10 mouse cellular contexts compared by ENCODE assay signal in genomic region chr9:99141171-99141570, GRCm38 (mm10). TPM values are rescaled to one million over a fixed set of nuclear protein-coding genes. Genes with fewer than 3 reads are reported as not detected.
DNase-seq lines count a peak whose midpoint lies in the region; ATAC-seq and TF ChIP-seq lines count a peak whose summit lies in the region.
"Had no signal": no experiment of that assay in that cellular context is flagged by ENCODE, and none has a peak within 500 bp of the region (broad histone marks: within the 10 kb centered on the region; RNA-seq: fewer than 3 reads in every experiment).

No protein-coding gene starts in this region.

- WGBS in heart, postnatal 0 days: 48% methylated on average over 3 of the region's 3 CpGs
- 45% methylated on average over 3 of the region's 3 CpGs for WGBS in forebrain, embryonic 12.5 days
- 25% methylated on average over 3 of the region's 3 CpGs for WGBS in liver, embryonic 15.5 days (ENCODE audit: insufficient replicate concordance)

- intact Hi-C loops in left cerebral cortex, adult 2 months (cut with DNase I): loop anchor here (5.0 kb wide), 2 partner anchors 81 to 296 kb away; partner anchors contain the start of gene Mras

- no peak overlapping the region; the same call in 1 of the 2 replicates for H3K4me3 ChIP-seq in heart, postnatal 0 days (ENCODE audit: low read depth, low read length)
- H3K4me3 ChIP-seq in E14TG2a.4 (replicated peaks; ENCODE audit: low read length): peak overlapping the region; percentile 89; the same call in 1 of the 2 replicates
- no peak overlapping the region for H3K4me3 ChIP-seq in forebrain, embryonic 12.5 days (replicated peaks)
- peak overlapping the region; percentile 94 for H3K4me3 ChIP-seq in liver, embryonic 15.5 days (replicated peaks)
- no peak overlapping the region for H3K4me3 ChIP-seq in left cerebral cortex, adult 2 months

- no peak for DNase-seq in heart, postnatal 0 days (ENCODE audit: low spot score)
- no peak for DNase-seq in heart, adult 9 months (ENCODE audit: low spot score in 2 of 2)
- DNase-seq in right cerebral cortex, postnatal 10 days (ENCODE audit: low spot score in 2 of 2): no peak
- no peak for DNase-seq in left cerebral cortex, adult 2 months (ENCODE audit: extremely low spot score in 1 of 2, low spot score in 2 of 2)
- DNase-seq: embryo, embryonic 11 days; heart, adult 18-20 months had no signal

- H3K4me2 ChIP-seq in heart, postnatal 0 days (ENCODE audit: low read depth, low read length): peak overlapping the region; percentile 68
- peak overlapping the region; percentile 65 for H3K4me2 ChIP-seq in forebrain, embryonic 12.5 days
- peak overlapping the region; percentile 95 for H3K4me2 ChIP-seq in liver, embryonic 15.5 days

- H3K9me3 ChIP-seq in heart, postnatal 0 days (replicated peaks; ENCODE audit: control insufficient read depth, low read length): no peaks in the 10 kb centered on the region
- H3K9me3 ChIP-seq in E14TG2a.4 (ENCODE audit: low read length): no peaks in the 10 kb centered on the region
- H3K9me3 ChIP-seq in forebrain, embryonic 12.5 days: no peaks in the 10 kb centered on the region
- H3K9me3 ChIP-seq in liver, embryonic 15.5 days (replicated peaks): no peaks in the 10 kb centered on the region

- peaks cover 6% of the 10 kb centered on the region; the same call in 1 of the 2 replicates for H3K4me1 ChIP-seq in heart, postnatal 0 days (ENCODE audit: control insufficient read depth, insufficient read depth)
- peaks cover 47% of the 10 kb centered on the region for H3K4me1 ChIP-seq in E14TG2a.4 (replicated peaks; ENCODE audit: low read depth, low read length)
- peaks cover 18% of the 10 kb centered on the region for H3K4me1 ChIP-seq in forebrain, embryonic 12.5 days
- peaks cover 47% of the 10 kb centered on the region for H3K4me1 ChIP-seq in liver, embryonic 15.5 days (replicated peaks)

- H3K27ac ChIP-seq in heart, postnatal 0 days (ENCODE audit: low read depth): no peak overlapping the region
- no peak overlapping the region for H3K27ac ChIP-seq in forebrain, embryonic 12.5 days
- H3K27ac ChIP-seq in liver, embryonic 15.5 days (replicated peaks): peak overlapping the region; percentile 80
- no peak overlapping the region for H3K27ac ChIP-seq in left cerebral cortex, adult 2 months

- no peaks in the 10 kb centered on the region for H3K27me3 ChIP-seq in heart, postnatal 0 days (ENCODE audit: control insufficient read depth, insufficient read depth, low read length)
- H3K27me3 ChIP-seq in E14TG2a.4 (ENCODE audit: insufficient read depth, low read length): peaks cover 3% of the 10 kb centered on the region; the same call in 1 of the 2 replicates
- peaks cover 14% of the 10 kb centered on the region for H3K27me3 ChIP-seq in forebrain, embryonic 12.5 days
- no peaks in the 10 kb centered on the region for H3K27me3 ChIP-seq in liver, embryonic 15.5 days

- TF ChIP-seq CTCF in heart, postnatal 0 days (IDR thresholded peaks at IDR 0.05; ENCODE audit: low read depth): no peak
- TF ChIP-seq CTCF in E14TG2a.4 (conservative IDR thresholded peaks at IDR 0.05; ENCODE audit: low read length): no peak
- TF ChIP-seq CTCF in left cerebral cortex, adult 2 months (IDR thresholded peaks at IDR 0.05): no peak

- no peak for ATAC-seq in heart, postnatal 0 days (ENCODE audit: insufficient read depth, low read depth)
- ATAC-seq in forebrain, embryonic 12.5 days (ENCODE audit: low FRiP score): no peak
- no peak for ATAC-seq in liver, embryonic 15.5 days (ENCODE audit: insufficient read depth)
- no peak for ATAC-seq in frontal cortex, adult (ENCODE audit: low TSS enrichment)

- TF ChIP-seq EP300 in heart, postnatal 0 days (IDR thresholded peaks at IDR 0.05; ENCODE audit: low read depth): no peak

- no peak overlapping the region for H3K9ac ChIP-seq in heart, postnatal 0 days (replicated peaks; ENCODE audit: low read depth, low read length)
- H3K9ac ChIP-seq in forebrain, embryonic 12.5 days: no peak overlapping the region
- peak overlapping the region; percentile 37 for H3K9ac ChIP-seq in liver, embryonic 15.5 days

- H3K36me3 ChIP-seq in heart, postnatal 0 days (replicated peaks; ENCODE audit: control insufficient read depth, insufficient read depth, low read length): no peaks in the 10 kb centered on the region
- H3K36me3 ChIP-seq in E14TG2a.4 (ENCODE audit: insufficient read depth, low read length): no peaks in the 10 kb centered on the region
- H3K36me3 ChIP-seq in forebrain, embryonic 12.5 days (replicated peaks): no peaks in the 10 kb centered on the region
- H3K36me3 ChIP-seq in liver, embryonic 15.5 days (replicated peaks): no peaks in the 10 kb centered on the region

RNA-seq across cellular contexts. Expression of gene Pik3cb, which starts 0.8 kb away (rescaled TPM):
- 1.9 and 2.1 TPM in 2 replicates for total RNA-seq in heart, postnatal 0 days (2014; rRNA removed; ENCODE audit: low replicate concordance)
- polyA plus RNA-seq in heart, postnatal 0 days (2015; fragmentation: Nextera tagmentation; extraction: Ambion mirVana): 0.75 and 1.7 TPM in 2 replicates
- polyA plus RNA-seq in forebrain, embryonic 12.5 days (2016; fragmentation: Nextera tagmentation; extraction: Ambion mirVana): 3.5 and 3.7 TPM in 2 replicates
- 2.1 and 2.9 TPM in 2 replicates for polyA plus RNA-seq in liver, embryonic 15.5 days (2015; fragmentation: Nextera tagmentation; extraction: Ambion mirVana)
- 10 to 100 TPM; 23.5 to 25.6 TPM for total RNA-seq in left cerebral cortex, adult 2 months (2021)

Comparison
In these comparisons a context has a peak if more than half of its experiments do, and no peak if none do; other contexts are left out.
1. H3K4me3 ChIP-seq: peak in E14TG2a.4 (single experiment) and liver, embryonic 15.5 days (single experiment); none in heart, postnatal 0 days (single experiment), forebrain, embryonic 12.5 days (single experiment) and left cerebral cortex, adult 2 months (single experiment).
2. Peak in every context shown above with its lines, with median percentiles within 50 percentile points of each other: H3K4me2 ChIP-seq.